In the genomic region with DNA sequence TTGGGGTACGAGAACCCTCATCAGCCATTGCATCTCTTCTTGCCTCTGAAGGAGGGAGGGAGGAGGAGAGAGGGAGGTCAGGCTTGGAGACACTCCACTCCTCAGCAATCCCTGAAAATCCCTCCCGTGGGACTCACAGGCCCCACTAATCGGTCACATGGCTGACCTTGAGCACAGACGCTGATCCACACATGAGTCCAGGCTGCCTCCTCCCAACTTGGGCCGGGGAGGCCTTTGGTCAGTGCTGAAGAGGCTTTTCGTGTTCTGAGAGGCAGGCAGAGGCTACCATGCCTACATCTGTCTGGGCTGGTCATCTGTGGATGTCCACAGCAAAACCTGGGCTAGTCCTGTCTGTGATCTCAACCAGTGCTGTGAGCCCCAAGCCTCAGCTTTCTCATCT, we compare ENCODE assay signal across 21 mouse cellular contexts. TPM values are rescaled to one million over a fixed set of nuclear protein-coding genes. Genes with fewer than 3 reads are reported as not detected.
DNase-seq lines count a peak whose midpoint lies in the region; TF ChIP-seq lines count a peak whose summit lies in the region.
"Had no signal": no experiment of that assay in that cellular context is flagged by ENCODE, and none has a peak within 500 bp of the region (broad histone marks: within the 10 kb centered on the region; RNA-seq: fewer than 3 reads in every experiment).

No protein-coding gene starts in this region.

- DNase-seq in adrenal gland, adult 2 months: peak; percentile 71
- no peak for DNase-seq in adrenal gland, postnatal 4 days (ENCODE audit: low spot score in 2 of 2)
- peak; percentile 49 for DNase-seq in adrenal gland, adult 8-10 months
- DNase-seq in adrenal gland, postnatal 14 days: peak; percentile 51
- DNase-seq in left cerebral cortex, adult 2 months (ENCODE audit: extremely low spot score in 1 of 2, low spot score in 2 of 2): no peak
- DNase-seq in heart, embryonic 10.5 days (ENCODE audit: low spot score): no peak
- DNase-seq: B cell, adult 2 months; cerebellum, adult 11-12 months; cerebellum, adult 8-10 months; cerebellum, postnatal 14 days; gastrocnemius, postnatal 10 days; gastrocnemius, postnatal 36 days; heart, adult 2 months; kidney, adult 11 months had no signal

- H3K4me1 ChIP-seq in heart, embryonic 10.5 days: peaks cover 35% of the 10 kb centered on the region
- H3K4me1 ChIP-seq: forebrain, embryonic 13.5 days; hindbrain, embryonic 12.5 days had no signal

- intact Hi-C loops in left cerebral cortex, adult 2 months (cut with DNase I): no loop called here

- WGBS in heart, embryonic 10.5 days: 76% methylated on average over 6 of the region's 6 CpGs

- H3K4me3 ChIP-seq in left cerebral cortex, adult 2 months: no peak overlapping the region
- H3K4me3 ChIP-seq in heart, embryonic 10.5 days: no peak overlapping the region
- H3K4me3 ChIP-seq: forebrain, embryonic 10.5 days; forebrain, embryonic 13.5 days; heart, adult 2 months; hindbrain, embryonic 12.5 days; intestine, embryonic 15.5 days had no signal

- no peaks in the 10 kb centered on the region for H3K36me3 ChIP-seq in heart, embryonic 10.5 days
- H3K36me3 ChIP-seq: forebrain, embryonic 10.5 days; G1E; hindbrain, embryonic 12.5 days; intestine, embryonic 15.5 days had no signal

- no peak for TF ChIP-seq CTCF in left cerebral cortex, adult 2 months (IDR thresholded peaks at IDR 0.05)

- no peak overlapping the region for H3K27ac ChIP-seq in left cerebral cortex, adult 2 months
- no peak overlapping the region for H3K27ac ChIP-seq in heart, embryonic 10.5 days
- H3K27ac ChIP-seq: forebrain, embryonic 10.5 days; forebrain, embryonic 13.5 days; heart, adult 2 months; hindbrain, embryonic 12.5 days; intestine, embryonic 15.5 days had no signal

- H3K27me3 ChIP-seq in heart, embryonic 10.5 days (ENCODE audit: insufficient read depth, poor library complexity, severe bottlenecking): peaks cover 11% of the 10 kb centered on the region; the same call in 1 of the 2 replicates
- H3K27me3 ChIP-seq: CH12.LX; forebrain, embryonic 13.5 days; hindbrain, embryonic 12.5 days; intestine, embryonic 15.5 days; Patski had no signal

- no peaks in the 10 kb centered on the region for H3K9me3 ChIP-seq in heart, embryonic 10.5 days
- H3K9me3 ChIP-seq: forebrain, embryonic 10.5 days; forebrain, embryonic 13.5 days; G1E; hindbrain, embryonic 12.5 days; intestine, embryonic 15.5 days had no signal

RNA-seq across cellular contexts. Expression of a gene that starts 20.2 kb away (rescaled TPM):
- 100 to 1,000 TPM; 466 to 626 TPM for total RNA-seq in adrenal gland, adult 2 months (2021)
- polyA plus RNA-seq in adrenal gland, adult 2 months (2012; rRNA removed): 570 and 815 TPM in 2 replicates
- total RNA-seq in adrenal gland, postnatal 4 days (2021): 100 to 1,000 TPM; 314 to 322 TPM
- 100 to 1,000 TPM; 468 to 562 (median 518) TPM for total RNA-seq in adrenal gland, adult 8-10 months (2022)
- total RNA-seq in adrenal gland, postnatal 14 days (2021): 259 and 278 TPM in 2 replicates
- total RNA-seq in left cerebral cortex, adult 2 months (2021): 100 to 1,000 TPM; 127 to 147 TPM
- 56.6 and 69.3 TPM in 2 replicates for polyA plus RNA-seq in heart, embryonic 10.5 days (2016; fragmentation: Nextera tagmentation; extraction: Ambion mirVana)

Comparison
In these comparisons a context has a peak if more than half of its experiments do, and no peak if none do; other contexts are left out.
1. DNase-seq: peak in adrenal gland, adult 2 months (single experiment), adrenal gland, adult 8-10 months (single experiment) and adrenal gland, postnatal 14 days (single experiment); none in adrenal gland, postnatal 4 days (0 of 2), left cerebral cortex, adult 2 months (0 of 2) and heart, embryonic 10.5 days (single experiment).